Mouse (Mus musculus): ENCODE results near the gene Ubl3.

GRCm38 (mm10) chr5:148542196-148542595 is 10.4 kb downstream of the Ubl3 start:
- no peak for TF ChIP-seq CTCF (IDR thresholded peaks at IDR 0.05; ENCODE audit: borderline replicate concordance, insufficient read depth, low read length)
- no peak for TF ChIP-seq POLR2A (IDR thresholded peaks at IDR 0.05; ENCODE audit: low read depth, low read length)

Data from embryonic fibroblast, embryonic 13.5 days (primary cell).